Mouse (Mus musculus) urinary bladder, postnatal 4 days (tissue): ENCODE data around the gene Psma1.
A peak's percentile ranks its signal among the peaks of the same experiment; 100 is the strongest.

ENCODE experiments used
- DNase-seq, 2 experiments: peaks; one replicate each; pipeline ENCODE4 v3.0.0; 2021 to 2022; ENCODE audit warnings: low spot score in 2 of 2

Psma1 gene

DNA sequence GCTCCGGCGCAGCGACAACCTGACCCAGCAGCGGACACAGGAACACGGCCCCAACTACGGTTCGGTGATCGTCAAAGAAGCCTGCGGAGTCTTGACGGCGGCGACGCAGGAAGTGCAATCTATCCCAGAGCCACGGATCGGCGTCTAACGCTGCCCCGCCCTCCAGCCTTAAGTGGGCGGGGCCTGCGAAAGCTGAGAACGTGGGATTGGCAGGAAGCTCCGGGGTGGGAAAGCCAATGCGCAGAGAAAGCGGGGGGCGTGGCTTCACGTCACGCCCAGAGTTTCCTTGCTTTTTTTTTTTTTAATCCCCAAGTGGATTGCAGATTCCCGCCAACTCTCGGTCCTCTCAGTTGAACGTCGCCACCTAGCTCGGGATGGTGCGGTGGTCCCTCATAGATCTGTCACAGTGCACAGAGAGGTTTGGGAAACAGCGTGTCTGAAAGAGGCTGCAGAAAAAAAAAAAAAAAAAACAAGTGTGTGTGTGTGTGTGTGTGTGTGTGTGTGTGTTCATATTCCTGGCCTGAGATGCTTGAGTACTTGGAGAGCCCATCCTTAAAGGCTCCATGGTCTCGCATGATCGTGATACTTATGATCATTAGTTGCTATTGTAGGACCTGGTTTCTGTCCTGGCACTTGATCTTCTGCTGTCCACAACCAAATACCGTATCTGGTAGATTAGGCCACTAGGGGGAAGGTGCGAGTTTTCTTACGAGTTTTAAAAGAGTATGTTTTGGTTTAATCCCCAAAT, at the start of gene Psma1:
Psma1 (minus strand) TSS at position 114 of the 748 bp plus-strand sequence.
- peak; percentile 94 for DNase-seq

DNA sequence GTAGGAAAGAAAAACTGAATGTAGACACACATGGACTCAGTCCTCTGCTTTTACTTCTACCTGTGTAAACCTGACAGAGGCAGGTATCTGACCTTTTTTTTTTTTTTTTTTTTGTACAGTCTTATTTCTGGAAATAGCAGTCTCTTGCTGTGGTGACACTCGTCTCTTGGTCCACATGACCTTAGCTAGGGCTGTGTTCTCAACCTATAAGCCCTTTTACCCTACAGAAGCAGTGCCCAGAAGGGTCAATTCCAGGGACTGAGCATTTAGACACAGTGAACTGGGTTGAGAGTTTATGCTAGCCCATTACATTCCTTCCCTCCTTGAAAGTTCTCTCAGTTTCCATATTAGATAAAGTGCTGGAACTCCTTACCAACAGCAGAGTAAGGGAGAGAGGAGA, 47.6 kb upstream of the Psma1 start:
- no peak for DNase-seq

- no peak for DNase-seq
Observed at GRCm38 (mm10) chr7:114322531-114323441, 46.9 kb upstream of the Psma1 start.

- no peak for DNase-seq
Observed at GRCm38 (mm10) chr7:114321694-114322372, 45.9 kb upstream of the Psma1 start.

DNA sequence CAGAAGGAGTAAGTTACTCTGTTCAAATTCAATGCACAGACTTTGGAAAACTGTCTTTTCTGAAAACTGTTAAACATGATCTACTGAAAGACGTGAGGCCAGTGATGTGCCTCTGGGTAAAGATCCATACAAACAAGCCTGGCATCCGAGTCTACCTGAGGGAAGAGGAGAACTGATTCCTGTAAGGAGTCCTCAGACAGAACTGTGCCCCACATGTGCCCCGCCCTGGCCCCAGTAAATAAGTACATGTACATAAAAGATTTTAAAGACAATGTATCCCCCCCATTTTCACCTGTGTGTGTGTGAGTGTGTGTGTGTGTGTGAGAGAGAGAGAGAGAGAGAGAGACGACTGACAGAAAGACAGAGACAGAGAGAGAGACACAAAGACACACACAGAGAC, 42.0 kb upstream of the Psma1 start:
- DNase-seq = no peak

DNA sequence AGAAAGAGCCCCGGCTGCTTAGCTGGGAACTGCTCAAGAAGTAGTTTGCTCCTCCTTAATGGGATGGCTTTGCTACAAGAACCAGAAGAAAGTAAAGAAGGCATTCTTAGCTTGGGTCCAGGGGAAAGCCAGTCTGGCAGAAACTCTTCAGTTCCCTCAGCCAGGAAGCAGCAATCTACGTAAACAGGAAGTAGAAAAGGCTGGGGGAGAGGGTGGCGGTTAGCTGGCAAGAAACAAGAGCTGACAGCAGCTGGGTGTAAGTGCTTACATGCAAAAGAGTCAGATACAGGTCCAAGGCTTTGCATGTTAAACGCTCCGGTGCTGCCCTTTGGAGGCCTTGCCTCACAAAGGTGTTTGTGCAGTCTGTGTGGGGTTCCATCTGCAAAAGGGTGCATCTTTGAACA, 41.5 kb upstream of the Psma1 start:
- DNase-seq = peak in 1 of 2 experiments; percentile 37

DNA sequence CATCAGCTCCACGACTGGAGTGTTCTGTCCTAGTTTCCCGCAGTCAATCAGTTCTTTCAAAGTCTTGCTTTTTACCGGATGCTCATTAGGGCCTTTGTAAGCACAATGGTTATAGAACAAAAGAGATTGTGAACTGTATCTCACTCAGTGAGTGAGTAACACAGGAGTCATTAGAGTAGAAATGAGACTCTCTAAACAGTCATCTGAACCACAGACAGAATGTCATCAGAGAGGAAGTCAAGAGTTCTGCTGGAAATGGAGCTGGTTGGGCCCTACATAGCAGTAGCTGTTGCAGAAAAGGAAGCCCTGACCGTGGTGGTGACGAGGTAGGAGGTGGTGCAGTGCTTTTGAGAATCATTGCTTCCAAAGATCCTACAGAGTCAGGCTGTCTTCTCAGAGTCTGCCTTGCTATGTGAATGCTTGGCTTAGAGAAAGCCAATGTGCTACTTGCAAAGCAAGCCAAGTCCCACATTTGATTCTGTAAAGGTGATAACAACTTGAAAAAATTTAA, 40.5 kb upstream of the Psma1 start:
- no peak for DNase-seq

GRCm38 (mm10) chr7:114311209-114311608, 35.3 kb upstream of the Psma1 start:
- no peak for DNase-seq

GRCm38 (mm10) chr7:114309020-114309419, 33.1 kb upstream of the Psma1 start:
- DNase-seq = no peak

GRCm38 (mm10) chr7:114301293-114301782, 25.4 kb upstream of the Psma1 start:
- no peak for DNase-seq

- DNase-seq = no peak
Observed at GRCm38 (mm10) chr7:114300782-114301181, 24.9 kb upstream of the Psma1 start.

- no peak for DNase-seq
Observed at GRCm38 (mm10) chr7:114299247-114299646, 23.3 kb upstream of the Psma1 start.

DNA sequence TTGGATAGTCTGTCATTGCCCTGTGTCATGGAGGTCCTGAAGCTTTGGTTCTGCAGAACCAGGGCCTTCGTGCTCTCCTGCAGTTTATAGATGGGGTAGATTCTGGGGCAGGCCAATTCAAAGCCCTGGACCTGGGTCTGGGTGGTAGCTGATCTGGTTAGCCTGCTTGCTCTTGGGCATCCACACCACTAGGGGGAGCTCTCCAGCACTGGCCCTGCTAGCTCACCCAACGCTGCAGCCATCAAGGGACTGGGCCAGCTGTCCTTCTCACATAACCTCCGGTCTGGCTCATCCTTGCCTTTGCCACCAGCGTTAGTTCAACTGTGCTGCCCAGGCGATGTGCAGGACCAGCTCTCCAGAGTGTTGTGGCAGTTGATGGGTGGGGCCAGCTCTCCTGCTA, 18.8 kb upstream of the Psma1 start:
- no peak for DNase-seq

DNA sequence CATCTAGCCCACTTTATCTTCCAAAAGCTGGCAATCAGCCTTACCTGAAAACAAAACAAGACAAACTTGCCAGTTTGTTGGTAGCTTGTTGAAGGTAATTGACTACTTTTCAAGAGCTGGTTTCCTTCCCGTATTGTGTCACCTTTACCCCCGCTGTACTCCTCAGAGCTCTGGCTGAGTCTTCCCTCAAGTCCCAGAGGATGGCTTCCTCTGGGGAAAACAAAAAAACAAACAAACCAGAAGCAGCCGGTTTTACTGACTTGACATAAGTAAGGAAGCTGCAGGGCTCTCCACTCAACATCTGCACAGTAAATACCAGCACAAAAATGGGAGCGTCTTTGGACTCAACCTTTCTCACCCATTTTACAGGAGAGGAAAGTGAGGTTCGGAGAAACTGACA, 18.0 kb upstream of the Psma1 start:
- no peak for DNase-seq

- peak; percentile 53 to 73 for DNase-seq
Observed at GRCm38 (mm10) chr7:114292501-114292971, 16.6 kb upstream of the Psma1 start.

DNA sequence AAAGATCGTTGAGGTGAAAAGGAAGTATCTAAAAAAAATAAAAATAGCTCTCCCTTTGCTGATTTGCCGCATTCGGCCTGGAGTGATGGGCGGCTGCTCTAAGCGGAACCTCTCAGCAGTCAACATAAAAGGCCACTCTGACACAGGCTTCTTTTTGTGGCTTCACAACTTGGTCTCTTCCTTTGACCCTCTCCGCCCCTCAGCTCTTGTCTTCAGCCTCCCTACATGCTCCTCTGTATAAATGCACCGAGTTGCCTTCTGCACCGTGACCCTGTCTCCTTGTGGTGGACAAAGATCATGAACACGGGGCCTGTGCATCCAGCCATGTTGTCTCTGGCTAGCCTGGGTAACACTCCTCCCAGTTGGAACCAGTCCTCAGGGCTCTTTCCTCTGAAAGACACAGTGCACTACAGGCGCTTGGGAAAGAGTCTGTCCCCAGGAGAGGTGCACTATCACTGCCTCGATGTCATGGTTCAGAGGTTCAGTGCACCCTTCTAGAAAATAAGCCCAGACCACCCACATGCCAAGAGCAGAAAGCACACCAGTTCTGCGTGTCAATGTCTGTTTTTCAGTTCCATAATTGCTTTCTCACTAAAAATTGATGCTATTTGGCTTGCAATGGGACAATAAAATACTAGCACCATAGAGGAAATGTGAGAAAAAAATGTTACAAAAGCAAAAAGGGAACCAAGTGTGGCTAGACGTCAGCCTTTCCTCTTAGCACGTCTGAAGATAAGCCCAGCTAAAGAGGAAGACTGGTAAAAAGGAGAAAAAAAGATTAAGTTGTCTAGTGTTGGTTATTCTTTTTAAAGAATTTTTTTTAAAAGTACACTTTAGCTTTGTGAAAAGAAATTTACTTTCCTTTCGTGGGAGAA, 15.8 kb upstream of the Psma1 start:
- no peak for DNase-seq

- DNase-seq = no peak
Observed at GRCm38 (mm10) chr7:114290078-114290506, 14.2 kb upstream of the Psma1 start.

GRCm38 (mm10) chr7:114284296-114284910, 8.5 kb upstream of the Psma1 start:
- no peak for DNase-seq

GRCm38 (mm10) chr7:114283006-114283405, 7.1 kb upstream of the Psma1 start:
- no peak for DNase-seq

DNA sequence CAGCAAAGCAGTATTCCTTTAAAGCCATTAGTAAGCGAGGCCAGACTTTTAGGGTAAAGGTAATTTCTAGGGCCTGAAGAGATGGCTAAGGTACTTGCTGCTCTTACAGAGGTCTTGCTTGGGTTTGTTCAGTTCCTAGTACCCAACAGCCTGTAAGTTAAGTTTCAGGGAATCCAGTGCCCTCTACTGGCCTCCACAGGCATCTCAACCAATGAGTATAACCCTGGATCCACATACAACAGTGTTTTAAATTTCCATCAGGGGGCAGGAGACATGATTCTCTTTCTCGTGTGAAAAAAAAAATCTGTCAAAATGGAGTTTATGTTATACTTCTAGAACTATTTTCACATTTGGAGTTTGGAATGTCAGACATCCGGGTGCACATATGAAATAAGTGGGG, 5.8 kb upstream of the Psma1 start:
- DNase-seq = no peak
